Comparison of ENCODE assay signal across 8 mouse cellular contexts in the genomic region with DNA sequence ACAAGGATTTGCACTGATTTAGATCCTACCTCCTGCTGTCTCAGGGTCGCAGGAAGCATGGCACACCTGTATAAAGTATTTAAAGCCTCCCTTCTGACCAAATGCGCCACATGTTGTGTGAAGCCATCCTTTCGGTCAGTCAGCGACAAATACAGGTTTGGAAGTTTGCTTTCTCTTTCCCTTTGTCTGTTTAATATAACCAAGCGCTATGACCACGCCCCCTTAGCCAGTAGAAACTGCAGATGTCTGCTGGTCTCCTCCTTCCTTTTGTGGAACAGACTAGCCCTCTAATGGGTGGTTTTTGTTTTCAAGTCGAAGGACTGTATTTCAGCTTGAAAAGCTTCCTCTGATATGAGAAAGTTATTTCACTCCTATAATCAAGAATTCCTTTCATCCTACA.
DNase-seq lines count a peak whose midpoint lies in the region; ATAC-seq lines count a peak whose summit lies in the region.

No protein-coding gene starts in this region.

- 46% methylated on average over 7 of the region's 7 CpGs for WGBS in embryonic facial prominence, embryonic 13.5 days
- 21% methylated on average over 7 of the region's 7 CpGs for WGBS in large intestine, adult 2 months

- ATAC-seq in embryonic facial prominence, embryonic 13.5 days (ENCODE audit: insufficient number of reproducible peaks, insufficient read depth, low FRiP score, low TSS enrichment, low read depth): no peak

- intact Hi-C loops in gastrocnemius, postnatal 14 days (cut with DNase I; ENCODE audit: low total_unique reads): no loop called here
- intact Hi-C loops in left cerebral cortex, postnatal 25 days (cut with DNase I): no loop called here

- peak; percentile 14 for DNase-seq in gastrocnemius, postnatal 14 days
- no peak for DNase-seq in gastrocnemius, postnatal 25 days
- peak; percentile 40 for DNase-seq in 3T3-L1 (ENCODE audit: low read depth, low spot score)
- peak; percentile 19 for DNase-seq in large intestine, adult 2 months (ENCODE audit: low read depth, low spot score)
- no peak for DNase-seq in left cerebral cortex, postnatal 25 days (ENCODE audit: low spot score in 2 of 2)
- no peak for DNase-seq in right cerebral cortex, postnatal 25 days
- DNase-seq in layer of hippocampus, postnatal 25 days (ENCODE audit: extremely low spot score in 1 of 2, low spot score in 1 of 2): no peak

- H3K27me3 ChIP-seq in embryonic facial prominence, embryonic 13.5 days: no peaks in the 10 kb centered on the region

- H3K27ac ChIP-seq in embryonic facial prominence, embryonic 13.5 days: peak overlapping the region; percentile 36; the same call in 1 of the 2 replicates

- H3K4me1 ChIP-seq in embryonic facial prominence, embryonic 13.5 days: peaks cover 21% of the 10 kb centered on the region

- H3K9ac ChIP-seq in embryonic facial prominence, embryonic 13.5 days: no peak overlapping the region

- no peaks in the 10 kb centered on the region for H3K36me3 ChIP-seq in embryonic facial prominence, embryonic 13.5 days

- H3K4me3 ChIP-seq in embryonic facial prominence, embryonic 13.5 days: no peak overlapping the region

- H3K9me3 ChIP-seq in embryonic facial prominence, embryonic 13.5 days: no peaks in the 10 kb centered on the region

- peak overlapping the region; percentile 30 for H3K4me2 ChIP-seq in embryonic facial prominence, embryonic 13.5 days

Comparison
In these comparisons a context has a peak if more than half of its experiments do, and no peak if none do; other contexts are left out.
1. DNase-seq: peak in gastrocnemius, postnatal 14 days (single experiment), 3T3-L1 (single experiment) and large intestine, adult 2 months (single experiment); none in gastrocnemius, postnatal 25 days (single experiment), left cerebral cortex, postnatal 25 days (0 of 2), right cerebral cortex, postnatal 25 days (single experiment) and layer of hippocampus, postnatal 25 days (0 of 2).